Mouse (Mus musculus) layer of hippocampus, adult 8-10 months (tissue): ENCODE measurements around the gene Abca8b. TPM values are rescaled to one million over a fixed set of nuclear protein-coding genes. Genes with fewer than 3 reads are reported as not detected.

Experiments used
- total RNA-seq, 4 experiments: library from RNA; stranded (reverse); gene quantifications; 2 replicates each; pipeline ENCODE4 v1.2.4; 2022

Abca8b gene
- total RNA-seq, 4 experiments from 2014 or later = 12.4 to 13.9 (median 12.6) TPM

Other genes starting within 250 kb of the Abca8b start
- gene 1700012B07Rik, start 167.8 kb downstream of the Abca8b start, total RNA-seq = not detected
- 10 to 100 TPM in 2 of 4 experiments, 1 to 10 TPM in 2; 7.5 to 17.7 (median 12.2) TPM for gene Abca8a, start 100.1 kb upstream of the Abca8b start, total RNA-seq
- 10 to 100 TPM in 2 of 4 experiments, 1 to 10 TPM in 2; 7.1 to 17.0 (median 10.4) TPM for gene Abca9, start 172.4 kb upstream of the Abca8b start, total RNA-seq